Mouse (Mus musculus): Measurements from ENCODE around the gene Zfp94.

The Zfp94 gene

GRCm38 (mm10) chr7:24271191-24271590, 45.3 kb downstream of the Zfp94 start:
- DNase-seq, result no peak

- peak; percentile 26 to 37 for DNase-seq
Observed at GRCm38 (mm10) chr7:24270288-24270672, 46.2 kb downstream of the Zfp94 start, which contains the start of gene Zfp93. Gene Zfp93, plus strand, starts transcription at chr7:24270420.

DNA sequence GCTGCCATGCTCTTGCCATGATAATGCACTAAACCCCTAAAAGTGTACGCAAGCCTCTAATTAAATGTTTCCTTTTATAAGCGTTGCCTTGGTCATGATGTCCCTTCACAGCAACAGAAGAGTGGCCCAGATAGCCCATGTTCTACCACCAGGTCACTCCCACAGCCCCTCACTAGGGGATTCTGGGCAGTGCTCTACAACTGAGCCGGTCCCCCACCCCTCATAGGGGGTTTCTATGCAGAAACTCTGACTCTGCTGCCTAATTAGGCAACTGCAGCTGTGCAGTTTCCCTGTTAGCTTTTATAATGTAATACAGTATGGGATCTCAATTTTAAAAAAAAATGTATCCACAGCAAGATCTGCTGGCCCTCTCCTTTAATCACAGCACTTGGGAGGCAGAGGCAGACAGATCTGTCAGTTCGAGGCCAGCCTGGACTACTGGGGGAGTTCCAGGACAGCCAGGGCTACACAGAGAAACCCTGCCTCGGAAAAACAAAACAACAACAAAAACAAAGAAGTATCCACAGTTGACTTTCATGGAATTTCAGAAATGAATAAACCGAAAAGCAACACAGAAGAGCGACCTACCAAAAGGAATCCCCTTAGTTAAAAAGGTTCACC, 46.7 kb downstream of the Zfp94 start:
- DNase-seq, result no peak

GRCm38 (mm10) chr7:24269256-24269655, 47.2 kb downstream of the Zfp94 start:
- no peak for DNase-seq

GRCm38 (mm10) chr7:24268176-24269155, 48.0 kb downstream of the Zfp94 start:
- DNase-seq, result no peak

DNA sequence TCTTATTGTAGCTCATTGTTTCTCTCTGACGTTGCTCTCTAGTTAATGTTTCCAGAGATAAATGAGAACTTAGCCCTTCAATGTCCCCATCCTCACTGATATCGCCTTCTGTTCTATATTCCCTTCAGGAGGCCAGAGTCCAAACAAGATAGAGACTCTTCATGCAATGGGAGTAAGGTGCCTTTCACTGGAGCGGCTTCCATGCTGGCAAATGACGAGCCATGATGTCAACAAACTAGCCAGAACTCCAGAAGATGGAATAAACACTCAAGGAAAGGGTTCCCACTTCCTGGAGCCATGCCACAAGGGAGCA, 56.5 kb downstream of the Zfp94 start:
- DNase-seq, result no peak

GRCm38 (mm10) chr7:24259306-24259999, 57.0 kb downstream of the Zfp94 start:
- no peak for DNase-seq

GRCm38 (mm10) chr7:24254633-24255474, 61.6 kb downstream of the Zfp94 start, which contains the start of gene Zfp108:
Gene Zfp108, plus strand, starts transcription at chr7:24254794.
- DNase-seq, result peak; percentile 9 to 34

DNA sequence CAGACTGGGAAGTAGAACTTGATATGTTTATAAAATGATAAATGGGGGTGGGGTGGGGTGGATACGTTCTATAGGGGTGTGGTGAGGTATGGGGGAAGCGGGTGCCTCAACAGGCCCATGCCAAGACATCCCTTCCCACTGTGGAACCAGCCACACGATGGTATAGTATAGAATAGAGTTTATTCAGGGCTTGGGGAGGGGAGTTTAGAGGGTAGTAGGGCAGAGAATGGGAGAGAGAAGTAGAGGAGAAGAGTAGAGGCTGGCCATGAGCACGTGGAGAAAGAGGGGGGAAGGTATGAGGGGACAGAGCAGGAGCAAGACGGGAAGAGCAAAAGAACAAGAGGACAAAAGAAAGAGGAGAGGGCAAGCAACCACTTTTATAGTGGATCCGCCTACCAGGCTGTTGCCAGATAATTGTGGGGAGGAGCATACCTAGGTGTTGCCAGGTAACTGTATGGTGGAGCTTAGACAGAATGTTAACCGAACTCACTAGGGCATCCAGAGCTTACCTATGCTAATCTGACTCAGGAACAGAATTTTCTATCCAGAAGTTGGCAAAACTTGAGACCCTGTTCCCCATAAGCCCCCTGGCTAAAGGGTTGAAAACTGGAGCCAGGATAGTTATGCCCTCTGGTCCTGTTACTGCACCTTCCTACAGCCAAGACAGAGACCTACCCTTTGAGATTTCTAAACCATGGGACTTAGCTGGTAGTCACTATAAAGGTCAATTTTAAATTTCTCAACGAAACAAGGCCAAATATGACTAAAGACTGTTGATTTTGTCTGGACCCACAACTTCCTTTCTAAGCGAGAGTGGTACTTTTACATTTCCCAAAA, 62.5 kb downstream of the Zfp94 start:
- DNase-seq, result no peak

Data from spleen, adult 18-20 months (tissue).